Mouse (Mus musculus): Measurements from ENCODE around the gene Ptprh. TPM values are rescaled to one million over a fixed set of nuclear protein-coding genes. Genes with fewer than 3 reads are reported as not detected.

Gene Ptprh
- polyA plus RNA-seq, 1 experiment from 2014 or later, result not detected

DNA sequence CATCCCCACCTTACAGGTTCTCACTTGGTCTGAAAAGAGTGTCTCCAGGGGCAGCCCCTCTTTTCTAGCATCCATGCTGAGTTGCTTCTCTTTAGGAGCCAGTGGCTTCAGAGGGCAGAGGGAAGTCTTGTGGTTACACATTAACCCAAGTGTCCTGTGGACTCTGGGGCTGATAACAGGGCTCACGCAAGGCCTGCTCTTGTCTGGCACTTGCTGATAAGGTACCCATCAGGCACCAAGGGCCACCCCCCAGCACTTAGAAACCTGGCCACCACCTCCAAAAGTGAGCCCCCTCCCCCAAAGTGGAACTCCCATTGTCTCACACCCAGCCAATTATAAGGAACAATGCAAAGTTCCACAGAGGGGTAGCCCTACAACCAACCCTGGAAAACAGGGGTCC is 26.4 kb upstream of the Ptprh start:
- Histone ChIP-seq H3K4me1 (ENCODE audit: insufficient read depth) (peaks cover 40% of the 10 kb centered on the region), H3K27me3 (ENCODE audit: insufficient read depth, low read length) (no peaks in the 10 kb centered on the region), H3K36me3 (replicated peaks; ENCODE audit: insufficient read depth, low read length) (peaks cover 46% of the 10 kb centered on the region), H3K9ac (replicated peaks) (peak overlapping the region; percentile 70), H3K4me3 (ENCODE audit: low read depth, low read length) (peak overlapping the region; percentile 55), H3K4me2 (ENCODE audit: low read depth, low read length) (peak overlapping the region; percentile 76), H3K9me3 (ENCODE audit: low read length) (no peaks in the 10 kb centered on the region), H3K27ac (ENCODE audit: low read depth) (peak overlapping the region; percentile 87)
- 30% methylated on average over 1 of the region's 1 CpGs for WGBS (ENCODE audit: insufficient replicate concordance)
- TF ChIP-seq CTCF (IDR thresholded peaks at IDR 0.05; ENCODE audit: low read depth), result no peak
- peak; percentile 96 for TF ChIP-seq EP300 (IDR thresholded peaks at IDR 0.05; ENCODE audit: low read depth)
- ATAC-seq (peak; percentile 91), DNase-seq (peak; percentile 72)

DNA sequence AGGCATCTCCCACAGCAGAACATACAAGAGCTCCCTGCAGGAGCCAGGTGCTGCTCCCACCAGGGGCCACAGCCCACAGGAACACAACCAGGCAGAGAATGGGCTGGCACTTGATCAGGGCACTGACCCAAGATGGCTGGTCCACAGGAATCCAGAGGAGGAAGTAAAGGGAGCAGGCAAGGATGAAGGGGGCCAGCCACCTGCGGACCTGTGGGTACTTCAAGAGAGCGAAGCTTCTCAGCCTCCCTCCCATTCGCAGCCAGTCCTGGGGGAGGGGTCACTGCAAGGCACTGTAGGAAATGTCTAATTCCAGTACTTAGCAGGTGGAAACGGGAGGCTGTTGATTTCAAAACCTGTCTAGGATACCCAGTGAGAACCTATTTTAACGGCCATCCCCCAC is 25.7 kb upstream of the Ptprh start:
- Histone ChIP-seq H3K4me2 (ENCODE audit: low read depth, low read length) (peak overlapping the region; percentile 76), H3K9ac (replicated peaks) (peak overlapping the region; percentile 70), H3K27ac (ENCODE audit: low read depth) (peak overlapping the region; percentile 87), H3K27me3 (ENCODE audit: insufficient read depth, low read length) (no peaks in the 10 kb centered on the region), H3K4me3 (ENCODE audit: low read depth, low read length) (peak overlapping the region; percentile 55), H3K36me3 (replicated peaks; ENCODE audit: insufficient read depth, low read length) (peaks cover 40% of the 10 kb centered on the region), H3K4me1 (ENCODE audit: insufficient read depth) (peaks cover 40% of the 10 kb centered on the region), H3K9me3 (ENCODE audit: low read length) (no peaks in the 10 kb centered on the region)
- TF ChIP-seq CTCF (IDR thresholded peaks at IDR 0.05; ENCODE audit: low read depth) (no peak), EP300 (IDR thresholded peaks at IDR 0.05; ENCODE audit: low read depth) (no peak)
- DNase-seq (peak; percentile 49), ATAC-seq (peak; percentile 47)
- 41% methylated on average over 5 of the region's 5 CpGs for WGBS (ENCODE audit: insufficient replicate concordance)

DNA sequence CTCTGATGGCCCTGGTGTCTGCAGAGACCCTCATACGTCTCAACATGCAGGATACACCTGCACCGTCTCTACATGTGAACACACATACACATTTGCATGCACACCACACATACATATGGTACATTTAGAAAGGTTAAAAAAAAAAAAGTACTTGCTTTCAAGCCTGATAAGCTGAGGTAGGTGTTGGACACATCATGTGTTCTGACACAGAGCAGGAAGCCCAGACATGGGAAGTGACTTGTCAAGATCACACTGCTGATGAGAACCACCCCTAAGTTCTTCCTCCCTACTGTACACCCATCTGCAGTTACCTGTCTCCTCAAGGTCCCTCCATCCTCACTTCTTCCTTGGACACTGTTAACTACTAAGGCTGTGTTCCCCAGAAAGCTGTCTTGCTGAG is 22.1 kb upstream of the Ptprh start:
- H3K27me3 ChIP-seq (ENCODE audit: insufficient read depth, low read length), result no peaks in the 10 kb centered on the region
- H3K4me2 ChIP-seq (ENCODE audit: low read depth, low read length), result no peak overlapping the region
- H3K27ac ChIP-seq (ENCODE audit: low read depth), result no peak overlapping the region
- no peak overlapping the region for H3K4me3 ChIP-seq (ENCODE audit: low read depth, low read length)
- no peaks in the 10 kb centered on the region for H3K9me3 ChIP-seq (ENCODE audit: low read length)
- no peak for ATAC-seq
- peaks cover 14% of the 10 kb centered on the region for H3K36me3 ChIP-seq (replicated peaks; ENCODE audit: insufficient read depth, low read length)
- no peak overlapping the region for H3K9ac ChIP-seq (replicated peaks)
- DNase-seq, result no peak
- TF ChIP-seq EP300 (IDR thresholded peaks at IDR 0.05; ENCODE audit: low read depth), result no peak
- TF ChIP-seq CTCF (IDR thresholded peaks at IDR 0.05; ENCODE audit: low read depth), result no peak
- WGBS (ENCODE audit: insufficient replicate concordance), result 76% methylated on average over 2 of the region's 2 CpGs
- H3K4me1 ChIP-seq (ENCODE audit: insufficient read depth), result peaks cover 33% of the 10 kb centered on the region

DNA sequence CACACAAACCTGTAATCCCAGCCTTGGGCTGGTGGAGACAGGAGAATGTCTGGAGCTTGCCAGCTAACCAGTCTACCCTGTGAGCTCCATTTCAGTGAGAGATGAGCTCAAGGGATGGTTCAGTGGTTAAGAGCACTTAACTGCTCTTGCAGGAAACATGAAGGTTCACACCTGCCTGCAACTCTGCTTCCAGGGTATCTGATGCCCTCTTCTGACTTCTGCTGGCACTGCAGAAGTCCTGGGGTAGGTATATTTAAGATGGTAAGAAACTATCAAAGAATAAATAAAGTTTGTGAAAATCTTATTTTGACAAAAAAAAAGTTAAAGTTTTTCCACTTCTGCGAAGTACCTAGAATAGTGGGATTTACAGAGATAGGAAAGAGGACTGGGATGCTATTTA is 20.5 kb upstream of the Ptprh start:
- peak; percentile 52 for TF ChIP-seq CTCF (IDR thresholded peaks at IDR 0.05; ENCODE audit: low read depth)
- no peak for TF ChIP-seq EP300 (IDR thresholded peaks at IDR 0.05; ENCODE audit: low read depth)
- Histone ChIP-seq H3K4me1 (ENCODE audit: insufficient read depth) (peaks cover 20% of the 10 kb centered on the region), H3K27ac (ENCODE audit: low read depth) (no peak overlapping the region), H3K9me3 (ENCODE audit: low read length) (no peaks in the 10 kb centered on the region), H3K36me3 (replicated peaks; ENCODE audit: insufficient read depth, low read length) (peaks cover 14% of the 10 kb centered on the region), H3K27me3 (ENCODE audit: insufficient read depth, low read length) (no peaks in the 10 kb centered on the region), H3K4me3 (ENCODE audit: low read depth, low read length) (no peak overlapping the region), H3K4me2 (ENCODE audit: low read depth, low read length) (no peak overlapping the region), H3K9ac (replicated peaks) (no peak overlapping the region)
- ATAC-seq (no peak), DNase-seq (no peak)
- WGBS (ENCODE audit: insufficient replicate concordance), result 43% methylated on average over 1 of the region's 1 CpGs

DNA sequence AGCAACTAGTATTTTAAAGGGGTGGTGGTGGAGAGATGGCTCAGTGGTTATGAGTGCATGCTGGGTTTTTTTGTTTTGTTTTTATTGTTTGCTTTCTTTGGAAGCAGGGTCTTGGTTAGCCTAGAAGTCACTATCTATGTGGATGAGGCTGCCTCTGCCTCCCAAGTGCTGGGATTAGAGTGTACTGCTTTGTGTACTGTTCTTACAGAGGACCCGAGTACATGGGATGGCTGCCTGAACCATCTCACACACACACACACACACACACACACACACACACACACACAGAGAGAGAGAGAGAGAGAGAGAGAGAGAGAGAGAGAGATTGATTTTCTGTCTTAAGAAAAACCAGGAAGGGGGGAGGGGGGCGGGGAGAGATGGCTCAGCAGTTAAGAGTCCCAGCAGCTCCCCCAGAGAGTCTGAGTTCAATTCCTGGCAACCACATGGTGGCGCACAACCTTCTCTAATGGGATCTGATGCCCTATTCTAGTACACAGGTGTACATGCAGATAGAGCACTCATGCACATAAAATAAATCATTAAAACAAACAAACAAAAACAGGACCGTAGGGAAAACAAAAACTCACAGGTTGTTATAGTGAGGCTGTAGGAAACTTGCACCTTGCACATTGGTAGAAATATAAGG is 19.8 kb upstream of the Ptprh start:
- DNase-seq (peak; percentile 72), ATAC-seq (peak; percentile 71)
- H3K4me3 ChIP-seq (ENCODE audit: low read depth, low read length), result no peak overlapping the region
- peaks cover 8% of the 10 kb centered on the region for H3K36me3 ChIP-seq (replicated peaks; ENCODE audit: insufficient read depth, low read length)
- H3K27ac ChIP-seq (ENCODE audit: low read depth), result no peak overlapping the region
- peaks cover 14% of the 10 kb centered on the region for H3K4me1 ChIP-seq (ENCODE audit: insufficient read depth)
- no peaks in the 10 kb centered on the region for H3K9me3 ChIP-seq (ENCODE audit: low read length)
- H3K9ac ChIP-seq (replicated peaks), result no peak overlapping the region
- H3K4me2 ChIP-seq (ENCODE audit: low read depth, low read length), result no peak overlapping the region
- WGBS (ENCODE audit: insufficient replicate concordance), result 19% methylated on average over 4 of the region's 4 CpGs
- H3K27me3 ChIP-seq (ENCODE audit: insufficient read depth, low read length), result no peaks in the 10 kb centered on the region
- no peak for TF ChIP-seq EP300 (IDR thresholded peaks at IDR 0.05; ENCODE audit: low read depth)
- TF ChIP-seq CTCF (IDR thresholded peaks at IDR 0.05; ENCODE audit: low read depth), result peak; percentile 76

DNA sequence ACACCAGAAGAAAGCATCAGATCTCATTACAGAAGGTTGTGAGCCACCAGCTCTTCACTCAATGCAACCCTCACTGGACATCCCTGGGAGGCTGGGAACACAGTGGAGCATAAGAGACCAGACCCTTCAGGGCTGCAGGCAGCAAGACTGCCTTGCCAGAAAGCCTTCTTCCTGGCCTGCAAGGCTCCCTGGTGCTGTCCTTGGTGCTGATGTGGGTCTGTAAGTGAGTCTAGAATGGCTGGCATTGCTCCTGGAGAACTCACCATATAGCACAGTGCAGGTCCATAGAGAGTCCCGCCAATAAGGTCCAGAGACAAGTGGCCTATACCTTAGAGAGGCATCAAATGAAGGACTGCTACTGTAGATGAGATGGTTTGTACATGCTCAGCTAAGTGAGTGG is 16.1 kb upstream of the Ptprh start:
- Histone ChIP-seq H3K4me3 (ENCODE audit: low read depth, low read length) (no peak overlapping the region), H3K4me1 (ENCODE audit: insufficient read depth) (no peaks in the 10 kb centered on the region)
- 33% methylated on average over 1 of the region's 1 CpGs for WGBS (ENCODE audit: insufficient replicate concordance)

More for the DNA sequence above, 16.1 kb upstream of the Ptprh start:
- no peaks in the 10 kb centered on the region for H3K9me3 ChIP-seq (ENCODE audit: low read length)
- DNase-seq (peak; percentile 72), ATAC-seq (no peak)
- TF ChIP-seq EP300 (IDR thresholded peaks at IDR 0.05; ENCODE audit: low read depth) (no peak), CTCF (IDR thresholded peaks at IDR 0.05; ENCODE audit: low read depth) (no peak)
- no peak overlapping the region for H3K27ac ChIP-seq (ENCODE audit: low read depth)
- no peak overlapping the region for H3K9ac ChIP-seq (replicated peaks)
- no peak overlapping the region for H3K4me2 ChIP-seq (ENCODE audit: low read depth, low read length)
- H3K27me3 ChIP-seq (ENCODE audit: insufficient read depth, low read length), result no peaks in the 10 kb centered on the region
- H3K36me3 ChIP-seq (replicated peaks; ENCODE audit: insufficient read depth, low read length), result no peaks in the 10 kb centered on the region

All from liver, postnatal 0 days (tissue).